Mouse (Mus musculus) embryonic fibroblast, embryonic 13.5 days (primary cell): Measurements from ENCODE around the gene Csrp2.

ENCODE experiments used
- CTCF ChIP-seq: IDR thresholded peaks from 2 replicates; pipeline ENCODE4 v1.5.1; 2011; ENCODE audit warnings: mild to moderate bottlenecking, control low read depth, low read length, moderate library complexity, borderline replicate concordance; ENCODE audit not compliant: insufficient read depth
- POLR2A ChIP-seq: IDR thresholded peaks from 2 replicates; pipeline ENCODE4 v1.6.1; 2011; ENCODE audit warnings: low read depth, mild to moderate bottlenecking, control low read depth, low read length, moderate library complexity

DNA sequence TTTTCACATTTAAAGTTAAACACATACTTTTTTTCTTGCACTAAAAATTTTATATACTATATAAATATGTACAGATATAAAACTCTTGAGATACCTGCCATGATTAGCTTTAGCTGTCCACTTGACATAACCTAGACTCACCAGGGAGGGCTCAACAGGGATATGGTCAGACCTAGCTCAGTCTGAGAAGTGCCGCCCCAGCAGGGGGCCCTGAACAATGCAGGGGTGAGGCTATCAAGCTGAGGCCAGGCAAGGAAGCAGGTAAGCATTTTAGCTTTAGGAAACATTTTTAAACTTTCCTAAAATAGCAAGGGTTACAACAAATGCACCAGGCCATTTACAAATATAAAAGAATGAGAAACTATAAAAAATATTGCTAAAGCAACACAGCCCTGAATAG, 31.5 kb downstream of the Csrp2 start:
- no peak for TF ChIP-seq CTCF
- TF ChIP-seq POLR2A = no peak
